Mouse (Mus musculus) layer of hippocampus, adult 8-10 months (tissue): ENCODE results near the gene Gm9789. TPM values are rescaled to one million over a fixed set of nuclear protein-coding genes. Genes with fewer than 3 reads are reported as not detected.
"Not testable (repeated sequence)": the region's sequence is repeated elsewhere in the genome, so short reads cannot be mapped to it uniquely, and the experiment has no call there.

Experiments used
- DNase-seq, 2 experiments: peaks; one replicate each; pipeline ENCODE4 v3.0.0; 2022; ENCODE audit warnings: low spot score in 2 of 2
- total RNA-seq, 4 experiments: library from RNA; stranded (reverse); gene quantifications; 2 replicates each; pipeline ENCODE4 v1.2.4; 2022

The Gm9789 gene
- not detected for total RNA-seq

- DNase-seq: no peak
Measured at GRCm38 (mm10) chr16:89157652-89158051, at the start of gene Gm9789. Gm9789 (plus strand) TSS chr16:89157952.

- no peak for DNase-seq
Measured at GRCm38 (mm10) chr16:89140551-89140950, 17.2 kb upstream of the Gm9789 start, which contains the start of gene Gm6358. Gm6358 (plus strand) TSS chr16:89140851.

- DNase-seq: no peak
Measured at GRCm38 (mm10) chr16:89150786-89151185, 7.0 kb upstream of the Gm9789 start, which contains the start of gene Gm10061. Gm10061 (plus strand) TSS chr16:89151086.

DNA sequence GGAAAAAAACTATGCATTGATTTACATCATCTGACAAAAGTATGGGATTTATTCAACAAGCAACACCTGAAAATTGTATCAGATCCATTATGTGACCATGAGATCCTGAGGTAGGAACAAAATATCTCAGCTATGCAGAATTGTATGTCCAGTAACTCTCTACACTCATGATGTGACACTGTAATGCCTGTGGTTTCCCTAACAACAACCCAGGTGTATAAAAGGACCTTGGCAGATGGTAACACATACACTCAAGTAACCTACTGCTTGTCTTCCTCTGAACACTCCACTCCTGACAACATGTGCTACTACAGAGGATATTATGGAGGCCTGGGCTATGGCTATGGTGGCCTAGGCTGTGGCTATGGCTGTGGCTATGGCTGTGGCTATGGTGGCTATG is 11.4 kb downstream of the Gm9789 start, which contains the start of gene Gm7735:
TSS of gene Gm7735 (plus strand) at position 301 of the 400 bp plus-strand sequence.
- DNase-seq: not testable (repeated sequence)

- DNase-seq: no peak
Measured at GRCm38 (mm10) chr16:89174435-89174834, 16.7 kb downstream of the Gm9789 start, which contains the start of gene 1110057P08Rik. 1110057P08Rik (plus strand) TSS chr16:89174735.

DNA sequence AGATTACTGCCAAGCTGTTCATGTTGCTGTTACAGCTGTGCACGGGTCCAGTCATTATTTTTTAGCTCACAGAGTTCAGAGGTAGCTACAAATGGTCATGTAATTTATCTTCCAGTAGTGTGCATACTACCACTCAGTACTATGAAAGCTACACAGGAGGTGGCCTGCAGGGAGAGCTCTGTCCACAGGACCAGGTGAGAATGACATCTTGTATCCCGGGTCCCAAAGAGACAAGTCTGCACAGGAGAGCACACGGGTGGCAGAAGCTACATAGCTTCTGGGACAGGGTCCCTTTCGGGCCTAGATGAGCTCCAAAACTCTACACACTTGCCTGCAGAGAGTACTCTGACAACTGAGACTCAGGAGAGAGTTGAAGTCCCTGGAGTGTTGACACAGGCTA is 30.9 kb downstream of the Gm9789 start:
- DNase-seq: no peak

GRCm38 (mm10) chr16:89205561-89205960 is 47.8 kb downstream of the Gm9789 start, which contains the start of gene Krtap20-2:
Krtap20-2 (plus strand) TSS chr16:89205861.
- no peak for DNase-seq

Other genes with a start within 250 kb of the Gm9789 start
- not detected for gene Krtap19-9b, start 225.7 kb upstream of the Gm9789 start, total RNA-seq
- gene Krtap16-3, start 195.1 kb upstream of the Gm9789 start, total RNA-seq: not detected
- not detected for gene Krtap22-2, start 147.2 kb upstream of the Gm9789 start, total RNA-seq
- not detected for gene Gm10229, start 142.7 kb upstream of the Gm9789 start, total RNA-seq
- gene Krtap6-1, start 126.3 kb upstream of the Gm9789 start, total RNA-seq: not detected
- gene Gm10228, start 116.5 kb upstream of the Gm9789 start, total RNA-seq: not detected
- gene Krtap6-5, start 110.1 kb upstream of the Gm9789 start, total RNA-seq: not detected
- not detected for gene 1110025L11Rik, start 94.0 kb upstream of the Gm9789 start, total RNA-seq
- gene Krtap6-3, start 73.9 kb upstream of the Gm9789 start, total RNA-seq: not detected
- not detected for gene Gm6358, start 17.1 kb upstream of the Gm9789 start, total RNA-seq
- not detected for gene Gm10061, start 6.9 kb upstream of the Gm9789 start, total RNA-seq
- gene Gm7735, start 11.5 kb downstream of the Gm9789 start, total RNA-seq: not detected
- not detected for gene 1110057P08Rik, start 16.8 kb downstream of the Gm9789 start, total RNA-seq
- gene Krtap20-2, start 47.9 kb downstream of the Gm9789 start, total RNA-seq: not detected
- not detected for gene Krtap21-1, start 245.9 kb downstream of the Gm9789 start, total RNA-seq